Mouse (Mus musculus): ENCODE data around the gene Clip3. TPM values are rescaled to one million over a fixed set of nuclear protein-coding genes. Genes with fewer than 3 reads are reported as not detected.
A peak's percentile ranks its signal among the peaks of the same experiment; 100 is the strongest.

The Clip3 gene
- polyA plus RNA-seq, 1 experiment from 2014 or later: 51.1 TPM

GRCm38 (mm10) chr7:30320946-30321345, 29.4 kb downstream of the Clip3 start:
- Histone ChIP-seq H3K27me3 (ENCODE audit: control insufficient read depth, insufficient read depth, low read length) (no peaks in the 10 kb centered on the region), H3K9me3 (ENCODE audit: control insufficient read depth, low read length) (peaks cover 3% of the 10 kb centered on the region; the same call in 1 of the 2 replicates), H3K4me3 (ENCODE audit: low read length) (peak overlapping the region; percentile 82; the same call in 1 of the 2 replicates), H3K4me2 (replicated peaks; ENCODE audit: low read depth, low read length) (peak overlapping the region; percentile 79), H3K27ac (ENCODE audit: low read depth, low read length) (no peak overlapping the region), H3K4me1 (ENCODE audit: control insufficient read depth, insufficient read depth, low read length) (peaks cover 13% of the 10 kb centered on the region), H3K9ac (ENCODE audit: low read depth, low read length) (no peak overlapping the region), H3K36me3 (ENCODE audit: control insufficient read depth, insufficient read depth, low read length) (no peaks in the 10 kb centered on the region)
- no peak for ATAC-seq (ENCODE audit: low FRiP score, low TSS enrichment)
- WGBS: 82% methylated on average over 2 of the region's 2 CpGs

GRCm38 (mm10) chr7:30321539-30322284, 30.2 kb downstream of the Clip3 start, which contains the start of gene E130208F15Rik:
E130208F15Rik (plus strand) TSS chr7:30321740.
- H3K27me3 ChIP-seq (ENCODE audit: control insufficient read depth, insufficient read depth, low read length): no peaks in the 10 kb centered on the region
- peaks cover 3% of the 10 kb centered on the region; the same call in 1 of the 2 replicates for H3K9me3 ChIP-seq (ENCODE audit: control insufficient read depth, low read length)
- H3K4me2 ChIP-seq (replicated peaks; ENCODE audit: low read depth, low read length): peak within 1 kb of the TSS; percentile 79
- H3K36me3 ChIP-seq (ENCODE audit: control insufficient read depth, insufficient read depth, low read length): no peaks in the 10 kb centered on the region
- WGBS: under 1% methylated on average over 63 of the region's 63 CpGs
- H3K4me1 ChIP-seq (ENCODE audit: control insufficient read depth, insufficient read depth, low read length): peaks cover 13% of the 10 kb centered on the region
- peak; percentile 65 for ATAC-seq (ENCODE audit: low FRiP score, low TSS enrichment)
- H3K4me3 ChIP-seq (ENCODE audit: low read length): peak within 1 kb of the TSS; percentile 82
- peak within 1 kb of the TSS; percentile 78 for H3K9ac ChIP-seq (ENCODE audit: low read depth, low read length)
- peak within 1 kb of the TSS; percentile 84 for H3K27ac ChIP-seq (ENCODE audit: low read depth, low read length)

GRCm38 (mm10) chr7:30322285-30322667, 30.7 kb downstream of the Clip3 start:
- under 1% methylated on average over 20 of the region's 20 CpGs for WGBS
- Histone ChIP-seq H3K27ac (ENCODE audit: low read depth, low read length) (peak overlapping the region; percentile 84), H3K4me3 (ENCODE audit: low read length) (peak overlapping the region; percentile 82), H3K36me3 (ENCODE audit: control insufficient read depth, insufficient read depth, low read length) (no peaks in the 10 kb centered on the region), H3K9me3 (ENCODE audit: control insufficient read depth, low read length) (peaks cover 3% of the 10 kb centered on the region; the same call in 1 of the 2 replicates), H3K9ac (ENCODE audit: low read depth, low read length) (peak overlapping the region; percentile 78), H3K4me2 (replicated peaks; ENCODE audit: low read depth, low read length) (peak overlapping the region; percentile 79), H3K27me3 (ENCODE audit: control insufficient read depth, insufficient read depth, low read length) (no peaks in the 10 kb centered on the region), H3K4me1 (ENCODE audit: control insufficient read depth, insufficient read depth, low read length) (peaks cover 16% of the 10 kb centered on the region)
- ATAC-seq (ENCODE audit: low FRiP score, low TSS enrichment): peak; percentile 98

GRCm38 (mm10) chr7:30322865-30323264, 31.3 kb downstream of the Clip3 start:
- no peak for ATAC-seq (ENCODE audit: low FRiP score, low TSS enrichment)
- 40% methylated on average over 6 of the region's 6 CpGs for WGBS
- Histone ChIP-seq H3K4me3 (ENCODE audit: low read length) (peak overlapping the region; percentile 82), H3K9ac (ENCODE audit: low read depth, low read length) (peak overlapping the region; percentile 43; the same call in 1 of the 2 replicates), H3K36me3 (ENCODE audit: control insufficient read depth, insufficient read depth, low read length) (no peaks in the 10 kb centered on the region), H3K27ac (ENCODE audit: low read depth, low read length) (peak overlapping the region; percentile 81), H3K9me3 (ENCODE audit: control insufficient read depth, low read length) (peaks cover 3% of the 10 kb centered on the region; the same call in 1 of the 2 replicates), H3K4me1 (ENCODE audit: control insufficient read depth, insufficient read depth, low read length) (peaks cover 19% of the 10 kb centered on the region), H3K4me2 (replicated peaks; ENCODE audit: low read depth, low read length) (peak overlapping the region; percentile 48), H3K27me3 (ENCODE audit: control insufficient read depth, insufficient read depth, low read length) (no peaks in the 10 kb centered on the region)

GRCm38 (mm10) chr7:30323795-30324194, 32.3 kb downstream of the Clip3 start, which contains the start of gene Sdhaf1:
Sdhaf1 (minus strand) TSS chr7:30323895.
- H3K4me2 ChIP-seq (replicated peaks; ENCODE audit: low read depth, low read length): peak within 1 kb of the TSS; percentile 48
- no peaks in the 10 kb centered on the region for H3K36me3 ChIP-seq (ENCODE audit: control insufficient read depth, insufficient read depth, low read length)
- peak within 1 kb of the TSS; percentile 81 for H3K27ac ChIP-seq (ENCODE audit: low read depth, low read length)
- H3K4me1 ChIP-seq (ENCODE audit: control insufficient read depth, insufficient read depth, low read length): peaks cover 19% of the 10 kb centered on the region
- peaks cover 3% of the 10 kb centered on the region; the same call in 1 of the 2 replicates for H3K9me3 ChIP-seq (ENCODE audit: control insufficient read depth, low read length)
- peak within 1 kb of the TSS; percentile 82 for H3K4me3 ChIP-seq (ENCODE audit: low read length)
- ATAC-seq (ENCODE audit: low FRiP score, low TSS enrichment): no peak
- no peaks in the 10 kb centered on the region for H3K27me3 ChIP-seq (ENCODE audit: control insufficient read depth, insufficient read depth, low read length)
- H3K9ac ChIP-seq (ENCODE audit: low read depth, low read length): peak within 1 kb of the TSS; percentile 43; the same call in 1 of the 2 replicates
- 78% methylated on average over 3 of the region's 3 CpGs for WGBS

GRCm38 (mm10) chr7:30324300-30324944, 32.9 kb downstream of the Clip3 start:
- Histone ChIP-seq H3K27me3 (ENCODE audit: control insufficient read depth, insufficient read depth, low read length) (no peaks in the 10 kb centered on the region), H3K27ac (ENCODE audit: low read depth, low read length) (no peak overlapping the region), H3K4me1 (ENCODE audit: control insufficient read depth, insufficient read depth, low read length) (peaks cover 19% of the 10 kb centered on the region), H3K9me3 (ENCODE audit: control insufficient read depth, low read length) (peaks cover 3% of the 10 kb centered on the region; the same call in 1 of the 2 replicates), H3K9ac (ENCODE audit: low read depth, low read length) (no peak overlapping the region), H3K36me3 (ENCODE audit: control insufficient read depth, insufficient read depth, low read length) (no peaks in the 10 kb centered on the region), H3K4me3 (ENCODE audit: low read length) (no peak overlapping the region), H3K4me2 (replicated peaks; ENCODE audit: low read depth, low read length) (no peak overlapping the region)
- WGBS: 89% methylated on average over 5 of the region's 5 CpGs
- ATAC-seq (ENCODE audit: low FRiP score, low TSS enrichment): no peak

GRCm38 (mm10) chr7:30325364-30325763, 33.8 kb downstream of the Clip3 start:
- H3K4me2 ChIP-seq (replicated peaks; ENCODE audit: low read depth, low read length): no peak overlapping the region
- H3K27me3 ChIP-seq (ENCODE audit: control insufficient read depth, insufficient read depth, low read length): no peaks in the 10 kb centered on the region
- no peak overlapping the region for H3K9ac ChIP-seq (ENCODE audit: low read depth, low read length)
- WGBS: 44% methylated on average over 2 of the region's 2 CpGs
- H3K4me1 ChIP-seq (ENCODE audit: control insufficient read depth, insufficient read depth, low read length): peaks cover 19% of the 10 kb centered on the region
- H3K4me3 ChIP-seq (ENCODE audit: low read length): no peak overlapping the region
- peaks cover 3% of the 10 kb centered on the region; the same call in 1 of the 2 replicates for H3K9me3 ChIP-seq (ENCODE audit: control insufficient read depth, low read length)
- H3K36me3 ChIP-seq (ENCODE audit: control insufficient read depth, insufficient read depth, low read length): no peaks in the 10 kb centered on the region
- ATAC-seq (ENCODE audit: low FRiP score, low TSS enrichment): no peak
- no peak overlapping the region for H3K27ac ChIP-seq (ENCODE audit: low read depth, low read length)

GRCm38 (mm10) chr7:30326427-30326826, 34.9 kb downstream of the Clip3 start:
- no peaks in the 10 kb centered on the region for H3K36me3 ChIP-seq (ENCODE audit: control insufficient read depth, insufficient read depth, low read length)
- no peak overlapping the region for H3K4me3 ChIP-seq (ENCODE audit: low read length)
- peaks cover 12% of the 10 kb centered on the region for H3K4me1 ChIP-seq (ENCODE audit: control insufficient read depth, insufficient read depth, low read length)
- H3K9ac ChIP-seq (ENCODE audit: low read depth, low read length): no peak overlapping the region
- H3K27me3 ChIP-seq (ENCODE audit: control insufficient read depth, insufficient read depth, low read length): no peaks in the 10 kb centered on the region
- no peak for ATAC-seq (ENCODE audit: low FRiP score, low TSS enrichment)
- H3K27ac ChIP-seq (ENCODE audit: low read depth, low read length): no peak overlapping the region
- H3K9me3 ChIP-seq (ENCODE audit: control insufficient read depth, low read length): peaks cover 3% of the 10 kb centered on the region; the same call in 1 of the 2 replicates
- no peak overlapping the region for H3K4me2 ChIP-seq (replicated peaks; ENCODE audit: low read depth, low read length)
